Mouse (Mus musculus) activated CD4-positive, CD25-positive, alpha-beta regulatory T cell, adult 9 weeks (primary cell): ENCODE data around the gene Olfr1477. TPM values are rescaled to one million over a fixed set of nuclear protein-coding genes. Genes with fewer than 3 reads are reported as not detected.

Experiments used
- polyA plus RNA-seq: library from polyadenylated mRNA; unstranded; fragments of 100-300 nt; shearing (Covaris generic); gene quantifications from one replicate; pipeline ENCODE4 v1.2.1, GENCODE M21; 2017

The Olfr1477 gene
- not detected for polyA plus RNA-seq

DNA sequence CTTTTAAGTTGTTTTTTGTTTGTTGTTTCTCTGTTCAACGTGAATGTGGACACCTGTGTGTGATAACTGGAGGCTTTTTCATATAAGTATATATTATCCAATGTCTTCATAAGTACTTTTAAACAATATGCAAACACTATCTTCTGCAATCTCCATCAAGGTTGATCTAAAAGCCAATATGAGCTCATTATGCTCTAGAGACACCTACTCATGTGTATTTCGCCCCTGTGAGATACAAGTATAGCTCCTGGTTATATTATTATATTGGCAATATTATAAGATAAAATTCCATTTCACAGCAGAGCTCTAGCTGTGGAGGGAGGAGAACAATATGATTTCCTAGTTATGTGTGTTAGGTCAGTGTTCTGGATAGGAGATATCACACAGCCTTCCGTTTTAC, at the start of gene Olfr1477:
TSS of gene Olfr1477 (plus strand) at position 301 of the 400 bp plus-strand sequence.

DNA sequence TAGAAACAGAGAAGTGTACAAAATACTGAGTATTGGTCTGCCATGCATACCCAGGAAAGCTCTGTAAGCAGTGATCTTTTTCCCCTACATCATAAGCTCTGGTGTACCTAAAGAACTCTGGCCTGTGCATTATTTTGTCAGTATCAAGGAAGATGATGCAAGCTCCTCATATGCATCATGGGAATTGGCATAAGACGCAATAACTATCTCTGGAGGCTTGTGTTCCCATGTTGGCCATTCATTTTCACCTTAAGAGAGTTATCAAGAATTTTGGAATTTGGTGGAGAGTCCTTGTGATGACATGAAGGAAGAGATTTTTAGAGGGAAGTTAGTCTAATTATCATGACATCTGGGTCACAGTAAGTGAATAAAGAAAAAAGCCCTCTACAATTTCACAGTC, 44.4 kb upstream of the Olfr1477 start, which contains the start of gene Olfr1472:
TSS of gene Olfr1472 (minus strand) at position 101 of the 400 bp plus-strand sequence.

DNA sequence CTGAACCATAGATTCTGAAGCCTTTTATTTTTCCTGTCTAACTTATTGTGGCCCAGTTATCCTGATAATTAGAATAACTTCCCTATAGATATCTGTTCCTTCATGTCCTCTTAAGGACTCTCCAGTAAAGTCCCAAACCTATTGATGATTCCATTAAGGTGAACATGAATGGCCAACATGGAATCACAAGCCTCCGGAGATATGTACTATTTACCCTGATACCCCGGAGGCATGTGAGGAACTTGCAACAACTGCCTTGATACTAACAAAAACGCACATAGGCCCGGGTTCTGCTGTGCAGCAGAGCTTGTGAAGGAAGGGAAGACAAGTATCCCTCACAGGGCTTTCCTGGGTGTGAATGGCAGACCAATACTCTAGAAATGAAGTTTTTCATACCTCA, 31.1 kb upstream of the Olfr1477 start, which contains the start of gene Olfr1474:
TSS of gene Olfr1474 (plus strand) at position 301 of the 400 bp plus-strand sequence.

DNA sequence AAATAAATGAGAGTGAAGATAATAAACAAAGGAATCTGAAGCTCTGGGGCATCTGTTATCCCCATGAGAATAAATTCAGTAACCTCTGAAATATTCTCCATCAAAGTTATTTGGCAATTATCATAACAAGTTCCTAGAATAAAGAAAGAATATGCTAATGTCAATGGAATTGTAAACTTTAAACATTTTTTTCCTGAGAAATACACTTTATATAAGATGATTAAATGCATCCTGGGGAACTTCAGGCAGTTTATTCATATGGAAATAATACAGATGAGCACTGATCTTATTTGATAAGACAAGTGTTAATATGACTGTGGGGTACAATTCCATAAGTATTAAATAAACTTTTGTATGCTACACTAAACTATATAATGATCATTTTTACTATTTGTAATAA, 20.2 kb upstream of the Olfr1477 start, which contains the start of gene Olfr1475:
TSS of gene Olfr1475 (minus strand) at position 101 of the 400 bp plus-strand sequence.

DNA sequence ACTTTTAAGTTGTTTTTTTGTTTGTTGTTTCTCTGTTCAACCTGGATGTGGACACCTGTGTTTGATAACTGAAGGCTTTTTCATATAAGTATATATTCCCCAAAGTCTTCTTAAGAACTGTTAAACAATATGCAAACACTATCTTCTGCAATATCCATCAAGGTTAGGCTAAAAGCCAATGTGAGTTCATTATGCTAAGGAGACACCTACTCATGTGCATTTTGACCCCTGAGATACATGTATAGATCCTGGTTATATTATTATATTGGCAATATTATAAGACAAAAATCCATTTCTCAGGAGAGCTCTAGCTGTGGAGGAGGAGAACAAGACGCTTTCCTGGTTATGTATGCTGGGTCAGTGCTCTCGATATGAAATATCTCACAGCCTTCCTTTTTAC, 27.3 kb downstream of the Olfr1477 start, which contains the start of gene Olfr1480:
TSS of gene Olfr1480 (plus strand) at position 301 of the 400 bp plus-strand sequence.

Other genes starting within 250 kb of the Olfr1477 start
- gene Olfr1465, start 185.0 kb upstream of the Olfr1477 start, polyA plus RNA-seq, result not detected
- not detected for gene Olfr1466, start 161.7 kb upstream of the Olfr1477 start, polyA plus RNA-seq
- gene Olfr1467, start 138.3 kb upstream of the Olfr1477 start, polyA plus RNA-seq, result not detected
- gene Olfr1469, start 92.7 kb upstream of the Olfr1477 start, polyA plus RNA-seq, result not detected
- not detected for gene Olfr1471, start 57.1 kb upstream of the Olfr1477 start, polyA plus RNA-seq
- not detected for gene Olfr1472, start 44.5 kb upstream of the Olfr1477 start, polyA plus RNA-seq
- not detected for gene Olfr1474, start 31.0 kb upstream of the Olfr1477 start, polyA plus RNA-seq
- gene Olfr1475, start 20.4 kb upstream of the Olfr1477 start, polyA plus RNA-seq, result not detected
- gene Olfr1480, start 27.4 kb downstream of the Olfr1477 start, polyA plus RNA-seq, result not detected
- not detected for gene Olfr1484, start 83.0 kb downstream of the Olfr1477 start, polyA plus RNA-seq
- gene Olfr1487, start 116.8 kb downstream of the Olfr1477 start, polyA plus RNA-seq, result not detected
- not detected for gene Olfr1489, start 131.1 kb downstream of the Olfr1477 start, polyA plus RNA-seq
- not detected for gene Olfr1490, start 150.5 kb downstream of the Olfr1477 start, polyA plus RNA-seq
- not detected for gene Olfr1491, start 196.7 kb downstream of the Olfr1477 start, polyA plus RNA-seq
- not detected for gene Olfr1493-ps1, start 222.7 kb downstream of the Olfr1477 start, polyA plus RNA-seq
- not detected for gene Olfr1494, start 239.2 kb downstream of the Olfr1477 start, polyA plus RNA-seq